Mouse (Mus musculus) testis, postnatal 10 days (tissue): Measurements from ENCODE around the gene Ccn1.

Source experiments
- DNase-seq: peaks from one replicate; pipeline ENCODE4 v3.0.0; 2021; ENCODE audit warnings: low spot score

The Ccn1 gene

GRCm38 (mm10) chr3:145649852-145650202 is at the start of gene Ccn1:
TSS of gene Ccn1 (minus strand) at chr3:145649981.
- peak; percentile 84 for DNase-seq

- DNase-seq: no peak
Observed at GRCm38 (mm10) chr3:145693361-145693760, 43.6 kb upstream of the Ccn1 start.

- DNase-seq: no peak
Observed at GRCm38 (mm10) chr3:145692037-145692436, 42.3 kb upstream of the Ccn1 start.

GRCm38 (mm10) chr3:145691415-145691814 is 41.6 kb upstream of the Ccn1 start:
- DNase-seq: no peak

GRCm38 (mm10) chr3:145689271-145689670 is 39.5 kb upstream of the Ccn1 start:
- no peak for DNase-seq

- no peak for DNase-seq
Observed at GRCm38 (mm10) chr3:145687836-145688235, 38.1 kb upstream of the Ccn1 start.

GRCm38 (mm10) chr3:145684604-145685441 is 35.0 kb upstream of the Ccn1 start:
- no peak for DNase-seq

GRCm38 (mm10) chr3:145684201-145684600 is 34.4 kb upstream of the Ccn1 start:
- DNase-seq: no peak

GRCm38 (mm10) chr3:145681348-145681935 is 31.7 kb upstream of the Ccn1 start:
- DNase-seq: no peak

GRCm38 (mm10) chr3:145680686-145681085 is 30.9 kb upstream of the Ccn1 start:
- DNase-seq: no peak

GRCm38 (mm10) chr3:145676212-145676611 is 26.4 kb upstream of the Ccn1 start:
- no peak for DNase-seq

GRCm38 (mm10) chr3:145674815-145675214 is 25.0 kb upstream of the Ccn1 start:
- no peak for DNase-seq

- DNase-seq: no peak
Observed at GRCm38 (mm10) chr3:145666383-145666782, 16.6 kb upstream of the Ccn1 start.

- no peak for DNase-seq
Observed at GRCm38 (mm10) chr3:145656993-145657713, 7.4 kb upstream of the Ccn1 start.

- no peak for DNase-seq
Observed at GRCm38 (mm10) chr3:145654944-145655343, 5.2 kb upstream of the Ccn1 start.

GRCm38 (mm10) chr3:145654028-145654427 is 4.2 kb upstream of the Ccn1 start:
- no peak for DNase-seq

GRCm38 (mm10) chr3:145653191-145653940 is 3.6 kb upstream of the Ccn1 start:
- DNase-seq: peak; percentile 80

- DNase-seq: no peak
Observed at GRCm38 (mm10) chr3:145652322-145653131, 2.7 kb upstream of the Ccn1 start.

GRCm38 (mm10) chr3:145651978-145652321 is 2.2 kb upstream of the Ccn1 start:
- no peak for DNase-seq

- DNase-seq: no peak
Observed at GRCm38 (mm10) chr3:145651029-145651977, 1.5 kb upstream of the Ccn1 start.
